Mouse (Mus musculus): Measurements from ENCODE around the gene Pappa. TPM values are rescaled to one million over a fixed set of nuclear protein-coding genes. Genes with fewer than 3 reads are reported as not detected.

The Pappa gene
- polyA plus RNA-seq, 1 experiment from 2014 or later: 0.88 TPM

GRCm38 (mm10) chr4:65325816-65326215, 201.8 kb downstream of the Pappa start:
- no peak overlapping the region for H3K9ac ChIP-seq (replicated peaks; ENCODE audit: low read length)
- H3K27me3 ChIP-seq (ENCODE audit: control insufficient read depth, insufficient read depth, low read length): no peaks in the 10 kb centered on the region
- no peak overlapping the region for H3K27ac ChIP-seq (replicated peaks; ENCODE audit: low read depth, low read length)
- DNase-seq (ENCODE audit: low spot score) (no peak), ATAC-seq (replicated peaks; ENCODE audit: insufficient number of reproducible peaks, low FRiP score, low TSS enrichment, low read depth) (no peak)
- WGBS: 87% methylated on average over 2 of the region's 2 CpGs
- H3K4me2 ChIP-seq (ENCODE audit: low read depth, low read length): no peak overlapping the region
- H3K9me3 ChIP-seq (replicated peaks; ENCODE audit: control insufficient read depth, low read length): no peaks in the 10 kb centered on the region
- H3K36me3 ChIP-seq (replicated peaks; ENCODE audit: control insufficient read depth, insufficient read depth, low read depth, low read length): no peaks in the 10 kb centered on the region
- H3K4me3 ChIP-seq (ENCODE audit: low read depth, low read length): no peak overlapping the region
- no peaks in the 10 kb centered on the region for H3K4me1 ChIP-seq (ENCODE audit: control insufficient read depth, insufficient read depth, low read length)

- Histone ChIP-seq H3K4me3 (ENCODE audit: low read depth, low read length) (no peak overlapping the region), H3K36me3 (replicated peaks; ENCODE audit: control insufficient read depth, insufficient read depth, low read depth, low read length) (no peaks in the 10 kb centered on the region), H3K9me3 (replicated peaks; ENCODE audit: control insufficient read depth, low read length) (no peaks in the 10 kb centered on the region), H3K27me3 (ENCODE audit: control insufficient read depth, insufficient read depth, low read length) (no peaks in the 10 kb centered on the region), H3K4me2 (ENCODE audit: low read depth, low read length) (no peak overlapping the region), H3K4me1 (ENCODE audit: control insufficient read depth, insufficient read depth, low read length) (no peaks in the 10 kb centered on the region), H3K27ac (replicated peaks; ENCODE audit: low read depth, low read length) (no peak overlapping the region), H3K9ac (replicated peaks; ENCODE audit: low read length) (no peak overlapping the region)
- DNase-seq (ENCODE audit: low spot score) (no peak), ATAC-seq (replicated peaks; ENCODE audit: insufficient number of reproducible peaks, low FRiP score, low TSS enrichment, low read depth) (no peak)
- 69% methylated on average over 9 of the region's 9 CpGs for WGBS
These were observed 204.7 kb downstream of the Pappa start for GRCm38 (mm10) chr4:65328486-65329308.

DNA sequence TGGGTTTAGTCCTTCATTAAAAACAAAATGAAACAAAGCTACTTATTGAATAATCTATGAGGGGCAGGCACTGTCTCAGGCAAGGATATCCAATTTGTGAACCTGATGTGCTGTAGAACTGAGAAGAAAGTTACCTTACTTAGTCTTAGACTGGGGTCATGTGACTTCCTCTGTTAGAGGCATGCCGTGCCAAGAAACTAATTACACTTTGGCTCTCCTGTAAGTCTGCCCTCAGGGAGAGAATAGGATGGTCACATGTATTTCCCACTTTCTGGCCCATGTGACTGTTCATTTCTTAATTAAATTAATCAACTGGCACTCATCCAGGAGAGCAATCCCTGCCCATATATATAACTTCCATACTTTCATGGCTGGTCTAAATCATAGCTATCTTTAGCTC, 209.7 kb downstream of the Pappa start:
- no peak for ATAC-seq (replicated peaks; ENCODE audit: insufficient number of reproducible peaks, low FRiP score, low TSS enrichment, low read depth)
- H3K9ac ChIP-seq (replicated peaks; ENCODE audit: low read length): no peak overlapping the region
- no peak overlapping the region for H3K4me3 ChIP-seq (ENCODE audit: low read depth, low read length)
- no peaks in the 10 kb centered on the region for H3K36me3 ChIP-seq (replicated peaks; ENCODE audit: control insufficient read depth, insufficient read depth, low read depth, low read length)
- H3K4me2 ChIP-seq (ENCODE audit: low read depth, low read length): no peak overlapping the region
- no peaks in the 10 kb centered on the region for H3K9me3 ChIP-seq (replicated peaks; ENCODE audit: control insufficient read depth, low read length)
- 25% methylated on average over 1 of the region's 1 CpGs for WGBS
- H3K4me1 ChIP-seq (ENCODE audit: control insufficient read depth, insufficient read depth, low read length): no peaks in the 10 kb centered on the region
- no peak for DNase-seq (ENCODE audit: low spot score)
- no peaks in the 10 kb centered on the region for H3K27me3 ChIP-seq (ENCODE audit: control insufficient read depth, insufficient read depth, low read length)
- H3K27ac ChIP-seq (replicated peaks; ENCODE audit: low read depth, low read length): no peak overlapping the region

- Histone ChIP-seq H3K4me3 (ENCODE audit: low read depth, low read length) (no peak overlapping the region), H3K27ac (replicated peaks; ENCODE audit: low read depth, low read length) (no peak overlapping the region), H3K4me2 (ENCODE audit: low read depth, low read length) (no peak overlapping the region), H3K27me3 (ENCODE audit: control insufficient read depth, insufficient read depth, low read length) (no peaks in the 10 kb centered on the region), H3K4me1 (ENCODE audit: control insufficient read depth, insufficient read depth, low read length) (no peaks in the 10 kb centered on the region), H3K36me3 (replicated peaks; ENCODE audit: control insufficient read depth, insufficient read depth, low read depth, low read length) (no peaks in the 10 kb centered on the region), H3K9me3 (replicated peaks; ENCODE audit: control insufficient read depth, low read length) (no peaks in the 10 kb centered on the region), H3K9ac (replicated peaks; ENCODE audit: low read length) (no peak overlapping the region)
- DNase-seq (ENCODE audit: low spot score) (no peak), ATAC-seq (replicated peaks; ENCODE audit: insufficient number of reproducible peaks, low FRiP score, low TSS enrichment, low read depth) (no peak)
- WGBS: 84% methylated on average over 3 of the region's 3 CpGs
These were observed 217.8 kb downstream of the Pappa start for GRCm38 (mm10) chr4:65341766-65342165.

DNA sequence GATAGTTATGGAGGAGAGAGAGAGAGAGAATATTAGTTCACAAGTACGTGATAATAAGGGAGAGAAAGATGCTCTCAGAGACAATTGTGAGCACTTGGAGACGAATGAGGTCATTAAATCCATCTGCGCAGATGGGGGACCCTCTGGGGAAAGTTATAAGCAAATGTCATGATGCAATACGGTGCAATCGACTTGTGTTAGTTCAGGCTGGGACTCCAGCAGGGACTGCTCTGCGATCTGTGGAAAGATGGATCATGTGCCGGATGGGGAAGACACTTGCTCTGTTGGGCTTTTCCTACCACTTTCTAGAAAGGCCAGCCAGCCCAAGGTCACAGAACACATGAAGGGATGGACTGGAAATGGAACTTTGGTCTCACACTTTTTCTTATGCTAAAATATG, 226.5 kb downstream of the Pappa start:
- DNase-seq (ENCODE audit: low spot score): no peak
- H3K36me3 ChIP-seq (replicated peaks; ENCODE audit: control insufficient read depth, insufficient read depth, low read depth, low read length): no peaks in the 10 kb centered on the region
- no peaks in the 10 kb centered on the region for H3K27me3 ChIP-seq (ENCODE audit: control insufficient read depth, insufficient read depth, low read length)
- no peak overlapping the region for H3K27ac ChIP-seq (replicated peaks; ENCODE audit: low read depth, low read length)
- H3K9ac ChIP-seq (replicated peaks; ENCODE audit: low read length): no peak overlapping the region
- no peak for ATAC-seq (replicated peaks; ENCODE audit: insufficient number of reproducible peaks, low FRiP score, low TSS enrichment, low read depth)
- H3K4me3 ChIP-seq (ENCODE audit: low read depth, low read length): no peak overlapping the region
- no peak overlapping the region for H3K4me2 ChIP-seq (ENCODE audit: low read depth, low read length)
- no peaks in the 10 kb centered on the region for H3K9me3 ChIP-seq (replicated peaks; ENCODE audit: control insufficient read depth, low read length)
- no peaks in the 10 kb centered on the region for H3K4me1 ChIP-seq (ENCODE audit: control insufficient read depth, insufficient read depth, low read length)
- 88% methylated on average over 7 of the region's 7 CpGs for WGBS

GRCm38 (mm10) chr4:65354580-65354979, 230.6 kb downstream of the Pappa start:
- DNase-seq (ENCODE audit: low spot score) (no peak), ATAC-seq (replicated peaks; ENCODE audit: insufficient number of reproducible peaks, low FRiP score, low TSS enrichment, low read depth) (no peak)
- 77% methylated on average over 4 of the region's 4 CpGs for WGBS
- no peak overlapping the region for H3K4me2 ChIP-seq (ENCODE audit: low read depth, low read length)
- H3K27me3 ChIP-seq (ENCODE audit: control insufficient read depth, insufficient read depth, low read length): no peaks in the 10 kb centered on the region
- H3K27ac ChIP-seq (replicated peaks; ENCODE audit: low read depth, low read length): no peak overlapping the region
- no peaks in the 10 kb centered on the region for H3K4me1 ChIP-seq (ENCODE audit: control insufficient read depth, insufficient read depth, low read length)
- no peak overlapping the region for H3K4me3 ChIP-seq (ENCODE audit: low read depth, low read length)
- no peaks in the 10 kb centered on the region for H3K36me3 ChIP-seq (replicated peaks; ENCODE audit: control insufficient read depth, insufficient read depth, low read depth, low read length)
- H3K9me3 ChIP-seq (replicated peaks; ENCODE audit: control insufficient read depth, low read length): no peaks in the 10 kb centered on the region
- H3K9ac ChIP-seq (replicated peaks; ENCODE audit: low read length): no peak overlapping the region

DNA sequence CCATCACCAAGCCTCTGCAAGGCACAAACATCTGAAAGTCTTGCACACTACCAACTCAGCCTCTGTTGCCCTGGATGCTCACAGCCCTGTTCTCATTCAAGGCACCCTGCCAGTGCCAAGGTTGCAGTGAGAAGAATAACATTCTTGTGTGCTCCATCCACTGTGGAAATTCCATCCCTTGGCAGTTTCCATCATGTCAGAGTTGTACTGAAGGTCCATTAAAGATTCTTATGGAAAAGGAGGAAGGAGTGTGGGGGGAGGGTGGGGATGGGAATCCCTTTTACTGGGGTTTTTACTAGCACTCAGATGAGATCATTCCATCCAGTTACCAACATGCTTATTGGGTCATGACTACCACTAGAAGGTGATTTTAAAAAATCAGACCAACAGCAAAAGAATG, 243.2 kb downstream of the Pappa start:
- ATAC-seq (replicated peaks; ENCODE audit: insufficient number of reproducible peaks, low FRiP score, low TSS enrichment, low read depth): no peak
- Histone ChIP-seq H3K4me2 (ENCODE audit: low read depth, low read length) (no peak overlapping the region), H3K27me3 (ENCODE audit: control insufficient read depth, insufficient read depth, low read length) (no peaks in the 10 kb centered on the region), H3K36me3 (replicated peaks; ENCODE audit: control insufficient read depth, insufficient read depth, low read depth, low read length) (no peaks in the 10 kb centered on the region), H3K4me1 (ENCODE audit: control insufficient read depth, insufficient read depth, low read length) (no peaks in the 10 kb centered on the region), H3K9me3 (replicated peaks; ENCODE audit: control insufficient read depth, low read length) (no peaks in the 10 kb centered on the region), H3K27ac (replicated peaks; ENCODE audit: low read depth, low read length) (no peak overlapping the region), H3K4me3 (ENCODE audit: low read depth, low read length) (no peak overlapping the region), H3K9ac (replicated peaks; ENCODE audit: low read length) (no peak overlapping the region)
- no peak for DNase-seq (ENCODE audit: low spot score)

DNA sequence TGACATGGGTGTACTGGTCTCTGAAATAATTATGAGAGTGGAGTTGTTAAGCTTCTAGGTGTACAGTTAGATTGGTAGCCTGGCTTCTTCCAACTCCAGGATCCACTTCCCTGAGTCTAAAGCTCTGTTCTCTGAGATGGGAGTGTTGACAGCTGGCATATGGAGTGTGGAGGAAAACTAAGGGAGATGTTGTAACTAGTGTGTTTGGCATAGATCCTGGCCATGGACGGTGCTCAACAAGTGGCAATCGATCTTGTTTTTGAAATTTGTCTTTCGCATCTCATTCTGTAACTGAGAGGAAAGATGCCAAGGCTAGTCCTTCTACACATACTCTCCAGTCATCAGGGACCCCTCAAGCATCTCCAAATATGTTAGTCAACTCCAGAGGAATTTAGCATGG, 248.8 kb downstream of the Pappa start:
- no peak overlapping the region for H3K9ac ChIP-seq (replicated peaks; ENCODE audit: low read length)
- WGBS: 94% methylated on average over 3 of the region's 3 CpGs
- DNase-seq (ENCODE audit: low spot score) (no peak), ATAC-seq (replicated peaks; ENCODE audit: insufficient number of reproducible peaks, low FRiP score, low TSS enrichment, low read depth) (no peak)
- H3K9me3 ChIP-seq (replicated peaks; ENCODE audit: control insufficient read depth, low read length): no peaks in the 10 kb centered on the region
- no peak overlapping the region for H3K4me2 ChIP-seq (ENCODE audit: low read depth, low read length)
- no peaks in the 10 kb centered on the region for H3K27me3 ChIP-seq (ENCODE audit: control insufficient read depth, insufficient read depth, low read length)
- H3K36me3 ChIP-seq (replicated peaks; ENCODE audit: control insufficient read depth, insufficient read depth, low read depth, low read length): no peaks in the 10 kb centered on the region
- no peak overlapping the region for H3K4me3 ChIP-seq (ENCODE audit: low read depth, low read length)
- no peaks in the 10 kb centered on the region for H3K4me1 ChIP-seq (ENCODE audit: control insufficient read depth, insufficient read depth, low read length)
- no peak overlapping the region for H3K27ac ChIP-seq (replicated peaks; ENCODE audit: low read depth, low read length)

Data from embryonic facial prominence, embryonic 11.5 days (tissue).